Mouse (Mus musculus): Measurements from ENCODE around the gene Ptn.
A peak's percentile ranks its signal among the peaks of the same experiment; 100 is the strongest.
"Not testable (repeated sequence)": the region's sequence is repeated elsewhere in the genome, so short reads cannot be mapped to it uniquely, and the experiment has no call there.

Gene Ptn

DNA sequence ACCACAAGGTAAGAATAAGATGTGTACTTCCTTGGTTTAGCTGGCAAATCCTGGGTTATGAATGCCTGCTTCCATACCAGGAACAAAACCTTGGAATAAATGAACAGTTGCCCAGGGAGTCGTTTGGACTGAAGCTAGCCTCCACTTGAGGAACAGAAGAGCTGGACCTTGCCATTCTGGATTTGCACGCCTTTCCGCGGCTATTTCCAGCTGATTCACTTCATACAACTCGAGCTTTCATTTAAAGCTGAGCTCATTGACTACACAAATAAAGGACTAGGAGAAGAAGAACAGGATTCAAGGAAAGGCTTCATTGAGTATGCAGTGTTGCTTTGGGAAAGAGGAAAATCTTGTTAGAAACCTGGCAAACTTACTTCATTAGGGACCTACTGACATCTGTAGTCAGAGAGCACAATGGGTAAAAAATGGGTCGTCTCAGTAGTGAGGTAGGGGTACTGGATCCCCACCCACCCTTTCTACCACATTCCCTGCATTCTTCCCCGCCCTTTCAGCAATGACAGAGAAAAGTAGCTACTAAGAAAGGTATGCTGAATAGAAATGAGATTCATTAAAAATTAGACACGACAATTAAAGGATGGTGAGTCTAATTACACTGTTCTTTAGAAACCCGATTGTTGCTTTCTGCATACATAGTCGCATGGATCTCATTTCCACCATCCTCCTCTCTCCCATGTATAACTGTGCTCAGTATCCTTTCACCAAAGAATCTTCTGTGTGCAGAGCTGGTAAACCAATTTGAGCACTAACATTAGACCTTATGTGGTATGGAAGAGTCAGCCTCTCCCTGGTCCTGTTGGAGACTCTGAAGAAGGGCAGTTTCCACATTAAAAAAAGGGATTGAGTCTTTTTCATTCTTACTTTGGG, 54.8 kb downstream of the Ptn start:
- no peak for DNase-seq

DNA sequence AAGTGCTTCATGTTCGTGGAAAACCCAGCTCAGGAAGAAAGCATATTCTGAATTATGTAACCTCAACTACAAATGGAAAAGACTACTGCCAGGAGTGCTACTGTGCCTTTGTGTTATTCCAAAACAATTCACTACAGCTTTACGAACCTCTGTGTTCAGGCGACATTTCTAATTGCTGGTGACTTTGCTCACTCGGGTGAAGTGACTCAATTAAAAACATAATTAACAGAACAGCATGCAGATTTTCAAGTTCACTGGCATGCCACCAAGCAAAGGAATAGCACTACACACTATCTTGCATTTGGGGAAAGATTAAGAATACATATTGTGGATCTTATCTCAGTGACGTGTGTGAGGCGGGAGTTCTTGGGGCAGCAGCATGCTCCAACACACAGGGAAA, 57.1 kb downstream of the Ptn start:
- DNase-seq: no peak

DNA sequence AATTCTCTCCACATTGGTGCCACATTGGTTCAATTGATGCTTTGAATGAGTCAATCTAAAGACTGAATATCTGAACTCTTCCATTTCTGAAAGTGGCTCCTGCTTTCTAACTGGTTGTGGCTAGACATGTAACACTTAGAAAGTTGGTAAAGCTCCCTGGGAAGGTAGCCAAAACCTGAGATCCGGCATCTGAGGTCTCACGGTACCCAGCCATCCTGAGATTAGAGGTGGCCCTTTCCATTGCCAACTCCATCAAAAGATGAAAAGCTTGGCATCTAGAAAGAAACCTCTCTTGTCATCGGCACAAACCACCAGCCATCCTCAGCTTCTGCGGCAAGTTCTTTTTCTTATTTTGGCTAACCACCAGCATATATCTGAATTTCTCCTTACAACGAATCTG, 70.2 kb downstream of the Ptn start:
- no peak for DNase-seq

DNA sequence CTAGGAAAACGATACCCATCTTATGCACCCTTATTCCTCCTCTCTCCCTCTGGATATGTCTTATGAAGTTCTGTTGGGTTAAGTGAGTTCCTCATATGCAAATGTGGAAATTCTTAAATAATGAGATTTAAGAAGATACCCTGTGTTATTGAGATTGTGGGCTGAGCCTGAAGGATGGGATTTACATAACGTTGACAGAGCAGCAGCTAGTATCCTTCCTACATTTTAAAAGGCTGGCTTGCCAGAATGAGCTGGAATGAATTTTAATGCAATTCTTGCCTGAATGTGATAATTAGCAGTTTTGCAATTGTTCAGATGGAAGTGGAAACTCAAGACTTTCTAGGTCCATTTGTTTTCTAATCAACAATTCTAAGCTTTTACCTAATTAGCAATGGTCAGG, 73.3 kb downstream of the Ptn start:
- DNase-seq: no peak

DNA sequence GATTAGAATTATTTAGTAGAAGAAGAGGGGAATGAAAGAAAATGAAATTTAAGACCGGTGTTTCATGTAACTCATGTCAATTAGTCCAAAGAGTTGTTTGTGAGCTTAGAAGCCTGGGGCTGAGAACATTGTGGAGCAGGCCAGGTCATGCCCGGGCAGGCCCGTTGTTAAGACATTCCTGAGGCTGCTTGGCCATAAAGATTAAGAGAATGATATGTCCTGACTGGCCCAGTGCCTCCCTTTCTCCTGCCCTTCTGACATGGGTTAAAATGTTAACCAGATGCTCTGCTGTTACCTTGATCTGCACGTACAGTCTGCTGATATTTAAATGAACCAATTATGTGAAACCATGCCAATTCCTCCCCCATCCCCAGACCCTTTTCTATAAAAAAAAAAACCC, 74.4 kb downstream of the Ptn start:
- DNase-seq: not testable (repeated sequence)

DNA sequence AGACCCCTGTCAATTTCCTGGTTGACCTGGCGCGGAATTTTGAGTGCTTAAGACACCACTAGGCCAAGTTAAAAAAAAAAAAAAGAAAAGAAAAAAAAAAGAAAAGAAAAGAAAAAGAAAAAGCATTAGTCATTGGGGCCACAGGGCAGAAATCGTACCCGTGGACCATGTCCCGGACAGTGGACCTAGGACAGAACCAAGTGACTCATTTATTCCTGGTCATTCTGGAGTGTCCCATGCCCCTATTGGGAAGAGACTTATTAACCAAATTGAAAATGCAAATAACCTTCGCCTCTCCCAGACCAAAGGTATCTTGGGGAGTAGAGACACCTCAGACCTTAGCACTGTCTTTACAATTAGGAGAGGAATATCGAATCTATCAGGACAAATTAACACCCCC, 80.2 kb downstream of the Ptn start:
- not testable (repeated sequence) for DNase-seq

DNA sequence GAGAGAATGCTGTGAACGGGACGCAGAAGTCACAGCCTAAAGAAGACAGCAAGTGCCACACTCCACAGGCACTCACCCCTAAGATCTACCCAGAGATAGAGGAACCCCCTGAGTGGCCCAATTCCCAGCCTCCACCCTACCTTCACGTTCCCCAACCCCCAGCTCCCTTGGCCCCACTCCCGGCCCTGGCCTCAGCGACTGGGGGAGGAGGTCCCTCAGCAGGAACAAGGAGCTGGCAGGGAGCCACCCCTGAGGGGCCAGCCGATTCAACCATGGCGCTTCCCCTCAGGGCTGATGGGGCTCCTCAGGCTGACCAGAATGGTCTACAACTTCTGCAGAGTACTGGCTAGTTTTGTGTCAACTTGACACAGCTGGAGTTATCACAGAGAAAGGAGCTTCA, 81.9 kb downstream of the Ptn start:
- peak; percentile 11 to 44 for DNase-seq

DNA sequence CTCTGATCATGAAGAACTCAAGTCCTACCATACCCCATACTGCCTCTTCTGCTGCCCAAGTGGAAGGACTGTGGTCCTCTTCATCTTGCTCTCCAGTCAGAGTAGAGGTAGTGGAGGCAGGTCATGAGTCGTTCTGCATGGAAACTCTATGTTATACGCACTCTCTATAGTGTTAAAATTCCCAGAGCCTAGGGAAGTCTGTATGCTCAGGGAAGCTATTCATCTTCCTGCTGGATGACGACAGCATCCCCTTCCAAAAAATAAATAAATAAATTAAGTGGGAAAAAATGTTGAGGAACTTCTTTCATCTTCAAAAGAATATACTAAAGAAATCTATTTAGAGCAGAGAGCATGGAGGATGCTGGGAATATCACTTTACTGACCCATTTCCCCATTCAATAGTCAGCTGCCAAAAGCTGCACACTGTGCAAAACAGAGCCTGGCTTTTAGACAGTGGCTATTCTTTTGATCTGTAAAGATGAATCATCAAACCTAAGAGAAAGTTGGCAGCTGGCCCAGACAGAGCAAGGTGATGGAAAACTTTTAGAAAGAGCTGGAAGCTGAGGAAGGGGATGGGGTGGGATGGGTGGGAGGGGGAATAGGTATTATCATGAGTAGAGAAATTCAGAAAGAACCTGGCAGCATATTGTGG, 84.4 kb downstream of the Ptn start:
- peak in 1 of 2 experiments; percentile 30 for DNase-seq

DNA sequence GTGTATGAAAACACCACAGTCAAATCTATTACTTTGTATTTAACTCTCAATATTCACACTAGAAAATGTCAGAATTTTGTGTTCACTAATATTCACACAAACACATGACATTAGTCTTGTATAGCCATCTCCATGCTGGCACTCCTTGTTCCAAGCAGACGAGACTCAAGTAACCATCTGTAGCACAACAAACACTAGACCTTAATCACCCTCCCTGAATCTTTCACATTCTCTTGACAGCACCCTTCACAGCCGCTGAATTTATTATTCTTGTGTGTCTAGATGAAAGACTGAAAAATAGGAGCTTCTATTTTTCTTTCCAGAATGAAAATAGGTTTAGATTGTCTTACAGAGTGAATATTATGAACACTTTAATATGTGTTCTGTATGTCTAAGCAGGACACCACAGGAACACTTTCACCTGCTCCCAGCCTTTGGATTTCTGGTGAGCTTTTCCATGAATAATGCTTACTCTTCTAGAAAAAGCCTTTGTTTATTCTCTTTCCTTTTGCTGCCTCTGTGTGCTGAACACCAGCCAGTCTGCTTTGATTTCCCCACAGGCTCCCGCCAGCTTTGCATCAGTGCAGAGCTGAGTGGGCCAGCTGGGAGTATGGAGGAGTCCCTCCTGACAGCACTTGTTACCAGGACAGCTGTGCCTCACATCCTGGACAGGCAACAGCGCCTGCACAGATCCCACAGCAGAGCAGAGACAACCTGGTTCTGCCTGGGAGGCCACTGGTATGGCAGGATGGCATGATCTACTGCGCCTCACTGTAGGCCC, 87.1 kb downstream of the Ptn start:
- DNase-seq: peak in 1 of 2 experiments; percentile 12

DNA sequence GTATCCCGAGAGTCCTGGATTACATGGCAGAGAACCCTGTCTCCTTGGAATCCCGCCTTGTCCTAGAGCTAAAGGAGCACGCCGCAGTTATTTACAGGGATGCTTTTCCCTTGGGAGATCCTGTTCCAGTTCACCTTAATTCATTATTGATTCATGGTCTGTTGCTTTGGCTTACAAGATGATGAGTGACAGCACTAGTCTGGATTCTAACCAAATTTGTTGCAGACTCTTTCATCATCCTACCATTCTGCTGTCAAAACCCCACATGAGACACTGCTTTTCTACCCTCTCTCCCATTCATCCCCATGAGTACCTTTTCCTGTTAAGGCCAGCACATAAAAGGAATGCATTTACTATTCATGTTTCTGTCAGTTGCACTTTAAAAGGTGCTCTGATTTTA, 96.7 kb downstream of the Ptn start:
- DNase-seq: no peak

DNA sequence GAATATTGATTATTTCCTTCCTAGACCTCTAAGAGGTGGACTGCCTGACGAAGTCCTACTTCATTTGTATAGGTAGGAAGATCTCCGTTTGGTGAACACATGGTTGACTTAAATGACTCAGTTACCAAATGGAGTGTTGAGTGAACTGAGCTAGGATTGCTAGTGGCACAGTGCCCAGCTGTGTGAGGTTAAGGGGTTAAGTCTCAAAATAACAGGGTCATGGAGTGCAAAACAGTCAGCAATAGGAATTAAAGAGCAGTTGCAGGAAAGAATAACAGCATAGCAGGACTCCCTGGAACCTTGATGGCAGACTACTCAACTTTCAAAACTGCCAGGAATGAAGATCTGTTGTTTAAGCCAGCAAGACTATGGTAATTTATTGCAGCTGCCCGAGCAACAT, 114.5 kb downstream of the Ptn start:
- DNase-seq: no peak

DNA sequence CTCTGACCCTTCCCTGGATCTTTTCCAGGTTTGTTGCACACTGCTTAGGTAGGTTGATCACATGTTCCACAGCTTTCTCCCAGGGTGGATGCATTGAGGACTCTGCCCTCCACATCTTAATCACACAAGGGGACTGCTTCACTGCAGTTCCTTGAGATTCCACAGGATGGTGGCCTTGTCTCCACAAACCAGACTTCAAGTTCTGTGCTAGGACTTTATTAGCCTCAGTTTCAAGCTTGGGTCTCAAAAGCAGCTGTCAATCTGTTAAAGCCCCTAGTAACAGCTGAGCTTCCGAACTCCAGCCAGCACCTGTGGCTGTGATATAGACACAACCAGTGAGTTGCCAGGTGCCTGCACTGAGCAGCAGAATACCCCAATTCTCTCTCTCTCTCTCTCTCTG, 118.5 kb downstream of the Ptn start:
- DNase-seq: peak; percentile 37 to 64

DNA sequence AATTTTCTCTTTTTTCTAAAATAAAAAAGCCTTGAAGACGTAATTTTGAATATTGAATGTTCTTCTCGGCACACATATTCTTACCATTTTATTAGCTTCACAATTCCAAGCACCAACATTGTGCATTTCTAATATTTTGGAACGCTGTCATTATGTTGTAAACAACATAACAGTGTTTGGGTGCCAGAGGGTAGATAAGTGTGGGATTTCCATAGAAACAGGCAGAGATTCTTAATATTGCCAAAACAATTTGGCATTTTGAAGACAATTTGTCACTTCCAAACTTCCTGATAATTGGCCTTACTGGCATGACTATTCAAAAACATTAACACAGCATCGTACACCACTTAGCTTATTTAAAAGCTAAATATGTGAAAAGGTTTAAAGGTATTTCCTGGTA, 119.1 kb downstream of the Ptn start:
- no peak for DNase-seq

DNA sequence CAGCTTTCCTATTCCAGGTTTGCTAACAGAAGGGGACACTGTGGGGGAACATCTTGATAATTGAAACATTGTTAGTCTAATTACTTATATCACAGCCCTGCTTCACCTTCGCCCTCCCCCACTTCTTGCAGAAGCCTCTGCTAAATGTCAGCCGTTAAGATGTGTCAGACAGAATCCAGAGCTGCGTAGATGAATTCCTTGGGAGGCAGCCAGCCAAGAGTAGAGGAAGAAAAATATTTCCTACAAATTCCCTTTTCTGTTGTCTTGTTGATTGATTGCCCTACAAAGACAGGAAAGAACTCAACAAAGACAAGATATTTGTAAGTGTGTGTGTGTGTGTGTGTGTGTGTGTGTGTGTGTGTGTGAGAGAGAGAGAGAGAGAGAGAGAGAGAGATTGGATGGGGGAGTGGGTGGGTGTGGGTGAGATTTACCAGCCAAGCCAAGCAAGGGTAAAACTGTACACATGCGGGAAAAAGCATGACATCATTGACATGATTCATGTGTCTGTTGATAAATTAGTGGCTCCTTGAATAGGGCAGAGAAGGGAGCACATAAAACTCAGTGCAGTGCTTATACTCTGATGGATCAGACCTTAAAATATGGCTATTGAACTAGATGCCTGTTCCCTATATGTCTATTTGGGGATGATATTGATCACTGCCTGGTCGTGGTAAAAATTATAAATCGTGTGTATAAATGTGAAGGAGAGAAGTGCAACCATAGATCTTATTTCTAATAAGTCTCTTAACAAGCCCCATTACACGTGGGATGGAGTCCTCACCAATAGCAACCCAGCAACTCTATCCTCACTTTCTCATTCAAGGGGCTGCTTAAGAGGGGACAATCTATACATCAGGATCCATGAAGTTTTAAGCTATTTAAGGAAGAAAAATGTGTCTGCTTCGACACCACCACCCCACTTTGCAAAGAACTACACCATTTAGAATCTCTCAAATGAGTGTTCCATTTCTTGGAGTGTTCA, 133.0 kb downstream of the Ptn start:
- no peak for DNase-seq

DNA sequence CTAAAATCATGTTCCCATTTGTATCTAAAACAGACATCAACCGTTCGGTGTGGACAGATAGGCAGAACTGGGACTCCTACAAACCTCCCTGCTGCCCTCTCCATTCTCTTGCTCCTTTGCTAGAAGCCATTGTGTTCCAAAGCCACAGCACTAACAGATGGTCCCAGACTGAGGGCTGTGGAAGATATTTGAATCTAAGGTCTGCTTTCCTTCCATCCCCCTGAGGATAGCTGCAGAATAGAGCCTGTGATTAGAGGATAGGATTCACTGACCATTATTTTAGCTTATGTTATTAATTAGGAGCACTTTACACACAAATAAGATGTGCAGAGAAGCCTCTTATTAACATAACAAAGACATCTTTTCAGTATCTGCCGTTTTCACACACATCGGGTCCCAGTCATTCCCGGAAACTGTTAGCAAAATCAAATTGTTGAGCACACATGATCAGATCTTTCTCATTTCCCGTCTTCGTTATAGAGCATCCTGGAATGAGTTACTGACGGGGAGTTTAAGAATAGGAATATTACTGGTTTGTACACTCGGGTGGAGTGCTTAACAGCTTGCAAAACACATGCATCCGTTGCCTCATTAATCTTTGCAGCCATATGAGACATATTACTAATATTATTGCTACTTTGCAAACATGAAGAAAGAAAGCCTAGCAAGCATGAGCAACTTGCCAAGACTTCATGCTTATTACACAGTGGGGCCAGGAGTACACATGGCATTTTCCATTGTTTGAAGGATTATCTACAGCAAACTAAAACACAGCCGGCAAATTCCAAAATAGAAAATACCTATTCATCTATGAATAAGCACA, 137.4 kb downstream of the Ptn start:
- no peak for DNase-seq

DNA sequence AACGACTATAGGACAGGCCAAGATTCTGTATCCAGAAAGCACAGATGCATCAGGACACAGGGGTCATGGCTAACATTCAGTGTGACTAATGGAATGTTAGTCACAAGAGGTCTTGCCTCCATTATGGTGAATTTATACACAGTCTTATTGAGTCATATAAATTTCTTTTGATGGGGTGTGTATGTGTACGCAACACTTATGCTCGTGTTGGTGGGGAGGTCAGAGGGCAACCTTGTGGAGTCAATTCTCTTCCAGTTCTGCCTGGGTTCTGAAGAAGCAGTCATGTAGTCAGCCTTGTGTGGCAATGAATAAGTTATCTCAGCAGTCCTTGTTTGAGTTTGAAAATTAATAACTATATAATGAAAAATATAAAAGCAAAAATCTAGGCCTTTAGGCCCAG, 138.7 kb downstream of the Ptn start:
- no peak for DNase-seq

Data from cerebellum, postnatal 25 days (tissue).